Mouse (Mus musculus) heart, postnatal 14 days (tissue): ENCODE results near the gene Zfp385c. TPM values are rescaled to one million over a fixed set of nuclear protein-coding genes. Genes with fewer than 3 reads are reported as not detected.
A peak's percentile ranks its signal among the peaks of the same experiment; 100 is the strongest.
"Not testable (repeated sequence)": the region's sequence is repeated elsewhere in the genome, so short reads cannot be mapped to it uniquely, and the experiment has no call there.

Experiments
- DNase-seq, 2 experiments: peaks; one replicate each; pipeline ENCODE4 v3.0.0; 2021 to 2022
- intact Hi-C: fragments of 180-260 bp; cut with DNase I; formaldehyde crosslinking; loops from one replicate; pipeline ENCODE4 v1.15.1; 2025
- total RNA-seq, 2 experiments: library from RNA; stranded (reverse); gene quantifications; 2 replicates each; pipeline ENCODE4 v1.2.3; 2021

Gene Zfp385c
- total RNA-seq, 2 experiments from 2014 or later = 0.10 to 0.29 TPM

GRCm38 (mm10) chr11:100609997-100610680 is 82.1 kb downstream of the Zfp385c start:
- intact Hi-C loops = no loop called here

DNA sequence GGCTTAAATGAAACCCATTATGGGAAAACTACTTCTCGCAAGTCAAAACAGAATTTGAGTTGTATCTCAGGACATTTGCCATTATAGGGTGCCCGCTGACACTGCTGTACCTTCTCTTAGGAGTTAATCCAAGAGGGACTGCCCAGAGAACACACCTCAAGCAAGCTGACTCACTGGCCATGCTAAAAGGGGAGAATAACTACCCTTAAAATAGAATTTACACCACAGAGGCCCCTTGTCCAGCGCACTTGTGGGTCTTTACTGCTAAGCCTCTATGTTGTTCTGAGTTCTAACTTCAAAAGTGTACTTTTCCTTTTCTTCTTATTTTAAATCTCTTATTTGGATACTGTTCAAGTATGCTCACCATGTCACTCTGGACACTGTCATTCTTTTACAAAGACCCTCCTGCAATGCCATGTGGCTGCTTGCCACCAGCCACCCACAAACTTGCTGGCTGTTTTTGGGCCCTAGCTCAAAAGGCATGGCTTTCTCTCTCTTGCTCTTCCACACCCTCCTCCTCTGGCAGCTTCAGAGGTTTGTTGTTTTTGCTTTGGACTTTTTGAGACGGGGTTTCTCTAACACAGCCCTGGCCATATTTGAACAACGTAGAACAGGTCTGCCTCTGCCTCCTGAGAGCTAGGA is 82.8 kb downstream of the Zfp385c start:
- intact Hi-C loops = no loop called here
- DNase-seq = no peak

More at GRCm38 (mm10) chr11:100609997-100610680, 82.1 kb downstream of the Zfp385c start:
- DNase-seq = peak; percentile 22 to 38

- no peak for DNase-seq
- intact Hi-C loops = no loop called here
These were observed 83.5 kb downstream of the Zfp385c start for GRCm38 (mm10) chr11:100608796-100609195.

GRCm38 (mm10) chr11:100607121-100607520 is 85.1 kb downstream of the Zfp385c start:
- intact Hi-C loops = no loop called here
- no peak for DNase-seq

- intact Hi-C loops = no loop called here
- no peak for DNase-seq
These were observed 86.8 kb downstream of the Zfp385c start for GRCm38 (mm10) chr11:100605451-100605850.

DNA sequence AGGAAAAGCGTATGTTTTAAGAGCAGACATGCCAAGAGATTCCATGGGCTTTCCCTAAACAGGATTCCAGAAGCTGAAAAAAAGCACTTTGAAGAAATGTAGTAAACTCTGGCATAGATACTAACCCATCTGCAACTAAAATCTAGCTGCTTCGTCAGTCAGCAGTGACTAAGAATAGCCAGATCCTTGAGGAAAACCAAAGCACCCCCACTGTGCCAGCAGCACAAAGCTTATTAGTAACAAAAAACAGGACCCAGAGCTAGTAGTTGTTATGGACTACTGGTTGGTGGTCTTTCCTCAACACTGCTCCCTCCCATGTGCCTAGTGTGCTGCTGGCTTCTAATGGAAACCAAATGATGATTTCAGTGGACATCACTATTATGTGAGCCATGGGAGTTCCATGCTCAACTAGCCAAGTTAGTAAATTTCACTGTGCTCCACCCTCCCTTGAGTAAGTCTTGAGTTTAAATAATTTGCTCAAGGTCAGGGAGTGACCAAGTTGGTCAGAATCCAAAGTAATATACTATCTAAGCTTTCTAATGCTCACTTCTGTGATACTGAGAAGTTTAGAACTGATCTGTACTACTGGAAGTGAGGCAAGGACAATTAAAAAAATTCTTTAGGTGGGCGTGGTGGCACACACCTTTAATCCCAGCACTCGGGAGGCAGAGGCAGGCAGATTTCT is 87.8 kb downstream of the Zfp385c start:
- intact Hi-C loops = no loop called here

GRCm38 (mm10) chr11:100603813-100604212 is 88.4 kb downstream of the Zfp385c start:
- intact Hi-C loops = no loop called here
- no peak for DNase-seq

More for the DNA sequence above, 87.8 kb downstream of the Zfp385c start:
- DNase-seq = no peak

DNA sequence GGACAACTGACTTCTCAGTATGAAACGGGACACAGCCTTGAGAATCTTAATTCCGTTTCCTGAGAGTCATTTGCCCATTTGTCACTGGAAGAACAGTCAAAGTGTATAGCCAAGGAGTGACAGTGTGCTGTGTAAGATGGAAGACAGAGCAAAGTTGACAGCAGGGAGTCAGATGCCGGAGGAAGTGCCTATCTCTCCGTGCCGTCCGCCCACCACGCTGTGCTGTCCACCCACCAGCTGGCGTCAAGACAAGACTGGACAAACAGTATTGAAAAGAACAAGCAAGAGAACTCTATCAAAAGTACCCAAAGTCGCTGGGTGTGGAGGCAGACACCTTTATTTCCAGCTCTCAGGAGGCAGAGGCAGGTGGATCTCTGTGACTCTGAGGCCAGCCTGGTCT is 89.1 kb downstream of the Zfp385c start:
- intact Hi-C loops = no loop called here
- DNase-seq = no peak

- intact Hi-C loops = no loop called here
- DNase-seq = no peak
These were observed 90.9 kb downstream of the Zfp385c start for GRCm38 (mm10) chr11:100601372-100601771.

DNA sequence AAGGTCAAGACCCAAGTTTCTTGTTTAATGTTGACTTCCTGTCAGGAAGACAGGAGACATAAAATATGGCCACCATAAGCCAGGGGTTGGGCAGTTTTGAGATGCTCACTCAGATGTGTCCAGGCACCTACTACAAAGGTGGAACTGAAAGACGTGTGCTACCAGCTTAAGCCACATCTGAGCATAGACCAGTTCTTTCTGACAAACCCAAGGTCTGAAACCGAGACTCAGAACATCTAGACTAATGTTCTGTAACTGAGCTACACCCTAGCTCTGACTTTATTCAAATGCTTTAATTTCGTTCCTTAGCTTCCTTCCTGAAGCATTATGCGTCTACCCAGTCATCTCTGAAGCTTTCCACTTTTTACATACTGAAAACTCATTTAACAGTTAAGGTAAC is 94.2 kb downstream of the Zfp385c start:
- intact Hi-C loops = no loop called here
- no peak for DNase-seq

- intact Hi-C loops = no loop called here
- DNase-seq = no peak
These were observed 96.7 kb downstream of the Zfp385c start for GRCm38 (mm10) chr11:100595533-100595932.

DNA sequence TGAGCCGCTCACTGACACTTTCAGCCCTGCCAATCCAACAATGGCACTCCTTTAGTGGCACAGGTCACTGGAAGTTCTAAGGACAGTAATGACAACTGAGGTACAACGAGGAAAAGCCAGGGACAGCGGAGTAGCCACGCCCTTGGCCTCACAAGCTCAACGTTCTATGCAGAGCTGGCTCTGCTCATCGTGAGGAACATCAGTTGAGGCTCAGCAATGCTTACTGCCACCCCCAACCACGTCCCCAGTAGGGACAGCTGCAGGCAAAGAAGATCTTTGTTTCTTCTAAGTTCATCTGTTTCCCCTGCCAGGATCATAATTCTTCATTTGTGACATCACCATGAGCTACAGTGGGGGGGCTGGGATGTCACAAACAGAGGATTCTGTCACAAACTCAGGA is 97.6 kb downstream of the Zfp385c start:
- intact Hi-C loops = no loop called here
- no peak for DNase-seq

- intact Hi-C loops = no loop called here
- DNase-seq = no peak
These were observed 99.8 kb downstream of the Zfp385c start for GRCm38 (mm10) chr11:100592346-100593046.

GRCm38 (mm10) chr11:100588462-100588861 is 103.8 kb downstream of the Zfp385c start:
- DNase-seq = no peak
- intact Hi-C loops = no loop called here

- no peak for DNase-seq
- intact Hi-C loops = no loop called here
These were observed 107.1 kb downstream of the Zfp385c start for GRCm38 (mm10) chr11:100585148-100585547.

GRCm38 (mm10) chr11:100584561-100584961 is 107.7 kb downstream of the Zfp385c start:
- no peak for DNase-seq
- intact Hi-C loops = no loop called here

DNA sequence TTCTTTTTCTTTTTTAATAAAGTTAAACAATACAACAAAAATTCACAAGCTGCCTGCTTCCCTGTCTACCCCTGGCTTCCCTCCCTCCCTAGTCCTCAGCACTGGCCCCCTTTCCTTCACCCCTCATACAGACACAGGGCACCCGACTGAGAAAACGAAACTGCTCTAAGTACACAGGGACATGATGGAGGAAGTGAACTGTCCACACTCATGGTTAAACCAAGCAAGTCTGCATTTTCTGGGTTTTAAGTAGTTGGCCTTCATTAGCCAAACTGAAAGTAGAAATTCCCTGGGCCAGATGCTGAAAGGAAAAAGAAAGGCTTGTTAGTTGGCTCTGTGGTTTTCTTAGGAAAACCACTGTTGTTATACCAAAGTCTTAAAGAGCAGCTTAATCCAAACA is 109.4 kb downstream of the Zfp385c start:
- no peak for DNase-seq
- intact Hi-C loops = loop anchor here (2.0 kb wide), 1 partner anchor 36 kb away; the partner anchor contains the start of gene Nkiras2

DNA sequence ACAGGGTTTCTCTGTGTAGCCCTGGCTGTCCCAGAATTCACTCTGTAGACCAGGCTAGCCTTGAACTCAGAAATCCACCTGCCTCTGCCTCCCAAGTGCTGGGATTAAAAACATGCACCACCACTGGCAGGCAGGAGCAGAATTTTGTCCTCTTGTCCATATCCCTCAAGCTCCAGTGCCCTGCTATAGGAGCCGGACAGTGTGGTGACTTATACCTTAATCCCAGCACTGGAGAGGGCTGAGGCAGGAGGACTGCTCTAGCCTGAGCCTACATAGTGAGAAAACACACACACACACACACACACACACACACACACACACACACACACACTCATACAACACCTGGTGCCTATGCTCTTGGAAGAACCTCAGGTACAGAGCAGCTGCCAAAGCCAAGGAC is 109.8 kb downstream of the Zfp385c start:
- DNase-seq = not testable (repeated sequence)
- intact Hi-C loops = loop anchor here (2.0 kb wide), 1 partner anchor 36 kb away; the partner anchor contains the start of gene Nkiras2

DNA sequence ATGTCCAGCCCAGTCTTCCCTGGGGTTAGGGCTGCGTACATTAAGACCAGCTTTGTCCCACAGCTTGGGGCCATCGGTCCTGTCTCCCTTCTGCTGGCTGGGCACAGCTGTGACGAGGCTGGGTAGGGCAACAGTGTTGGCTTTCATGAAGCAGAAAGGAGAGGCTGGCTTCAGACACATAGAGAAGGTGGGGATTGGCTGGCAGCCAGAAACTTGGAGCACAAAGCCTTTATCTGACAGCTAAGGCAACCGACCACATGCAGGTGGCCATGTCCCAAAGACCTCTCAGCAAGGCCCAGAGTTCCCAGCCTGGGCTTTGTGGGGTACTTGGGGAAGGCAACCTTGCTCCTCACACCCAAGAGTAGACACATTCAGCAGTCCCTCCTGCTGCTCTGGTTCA is 110.5 kb downstream of the Zfp385c start:
- intact Hi-C loops = loop anchor here (2.0 kb wide), 1 partner anchor 37 kb away; the partner anchor contains the start of gene Nkiras2
- DNase-seq = peak; percentile 53 to 60

DNA sequence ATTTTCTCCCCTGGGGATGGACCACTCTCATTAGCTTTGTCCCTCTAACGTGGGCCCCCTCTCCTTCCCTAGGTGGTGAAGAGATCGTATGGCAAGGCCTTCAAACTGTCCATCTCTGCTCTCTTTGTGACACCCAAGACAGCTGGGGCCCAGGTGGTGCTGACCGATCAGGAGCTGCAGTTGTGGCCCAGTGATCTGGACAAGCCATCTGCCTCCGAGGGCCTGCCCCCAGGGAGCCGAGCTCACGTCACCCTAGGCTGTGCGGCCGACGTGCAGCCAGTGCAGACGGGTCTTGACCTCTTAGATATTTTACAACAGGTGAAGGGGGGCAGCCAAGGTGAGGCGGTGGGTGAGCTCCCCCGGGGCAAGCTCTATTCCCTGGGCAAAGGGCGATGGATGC is 112.0 kb downstream of the Zfp385c start:
- DNase-seq = no peak
- intact Hi-C loops = no loop called here
